Mouse (Mus musculus): ENCODE data around the gene Spin1. TPM values are rescaled to one million over a fixed set of nuclear protein-coding genes. Genes with fewer than 3 reads are reported as not detected.

Gene Spin1
- 129 TPM for polyA plus RNA-seq (2015; fragmentation: Illumina TruSeq; extraction: RNeasy Lipid Tissue Mini Kit (QIAGEN cat#74804); ENCODE audit: low read depth, low replicate concordance)

GRCm38 (mm10) chr13:51100233-51101015 lies at the start of gene Spin1:
Gene Spin1, plus strand, starts transcription at chr13:51100880.

GRCm38 (mm10) chr13:51170691-51171680 lies 70.3 kb downstream of the Spin1 start, which contains the start of gene Nxnl2:
Gene Nxnl2, plus strand, starts transcription at chr13:51171022.

Other genes starting within 250 kb of the Spin1 start
- not detected for gene Nxnl2, start 70.1 kb downstream of the Spin1 start, polyA plus RNA-seq (2015; fragmentation: Illumina TruSeq; extraction: RNeasy Lipid Tissue Mini Kit (QIAGEN cat#74804); ENCODE audit: low read depth, low replicate concordance)

Data from brain, adult 10 weeks (tissue).